Mouse (Mus musculus): ENCODE measurements at regions not wholly inside any gene's neighbourhood (a gene's known extent, or its start where the extent isn't known, plus 50 kb on each side); places are given as distances from the start of the nearest gene placed in this dataset.

DNA sequence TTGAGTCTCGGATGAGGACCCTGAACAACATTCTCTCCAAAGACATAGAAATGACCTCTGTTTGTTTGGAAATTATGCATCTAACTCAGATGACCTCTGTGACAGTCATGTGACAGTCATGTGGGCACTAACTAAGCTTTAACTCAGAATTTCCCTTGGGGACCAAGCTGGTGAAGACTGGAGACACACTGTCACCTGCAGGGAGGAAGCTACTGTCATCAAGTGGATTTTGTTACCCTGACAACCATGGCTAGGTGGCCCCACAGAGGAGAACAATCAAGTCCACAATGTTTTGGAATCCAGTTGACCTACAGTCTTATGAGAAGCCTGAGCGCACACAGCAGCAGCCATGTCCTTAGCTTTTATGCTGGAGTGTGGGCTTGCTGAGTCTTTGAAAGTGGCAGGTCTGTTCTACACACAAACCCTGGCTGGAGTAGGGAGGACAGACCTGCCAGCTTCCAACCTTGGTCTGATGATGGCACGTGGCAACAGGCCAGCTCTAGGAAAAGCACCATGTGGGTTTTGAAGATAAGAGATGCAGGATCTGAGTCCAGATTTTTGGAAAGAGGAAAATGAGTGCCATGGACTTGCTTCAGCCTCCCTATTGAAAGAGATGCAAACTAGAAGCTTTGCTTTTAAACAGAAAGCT lies 125.5 kb downstream of the Cdh26 start:
- TF ChIP-seq GATA1 (IDR thresholded peaks at IDR 0.05; ENCODE audit: borderline replicate concordance, low read length), result no peak
- TF ChIP-seq CTCF (IDR thresholded peaks at IDR 0.05; ENCODE audit: low read depth, low read length), result no peak
